Mouse (Mus musculus) midbrain, embryonic 14.5 days (tissue): ENCODE results near the gene Xxylt1. TPM values are rescaled to one million over a fixed set of nuclear protein-coding genes. Genes with fewer than 3 reads are reported as not detected.
"Not testable (repeated sequence)": the region's sequence is repeated elsewhere in the genome, so short reads cannot be mapped to it uniquely, and the experiment has no call there.

Experiments used
- ATAC-seq: fragments of 200-750 bp; cut with Nextera tagmentation; 2 replicates; pipeline ENCODE4 v1.8.0; 2017; ENCODE audit warnings: moderate number of reproducible peaks, moderate library complexity; ENCODE audit not compliant: low FRiP score, low TSS enrichment
- DNase-seq: peaks from one replicate; pipeline ENCODE4 v3.0.0-alpha.2; 2015
- H3K27ac ChIP-seq: fragments of 300-500 bp; sonication (generic); replicated peaks from 2 replicates; pipeline ENCODE4 v1.5.1; 2014; ENCODE audit warnings: mild to moderate bottlenecking, low read depth, low read length, moderate library complexity
- H3K27me3 ChIP-seq: fragments of 300-500 bp; sonication (generic); 2 replicates; pipeline ENCODE4 v1.6.1; 2014; ENCODE audit warnings: low read length, control low read depth, mixed read lengths; ENCODE audit not compliant: control insufficient read depth, insufficient read depth
- H3K36me3 ChIP-seq: fragments of 300-500 bp; sonication (generic); 2 replicates; pipeline ENCODE4 v1.6.1; 2014; ENCODE audit warnings: low read length, control low read depth; ENCODE audit not compliant: control insufficient read depth, insufficient read depth
- H3K4me1 ChIP-seq: fragments of 300-500 bp; sonication (generic); 2 replicates; pipeline ENCODE4 v1.6.1; 2014; ENCODE audit warnings: mild to moderate bottlenecking, antibody characterized with exemption, low read length, control low read depth; ENCODE audit not compliant: control insufficient read depth, insufficient read depth
- H3K4me2 ChIP-seq: fragments of 300-500 bp; sonication (generic); 2 replicates; pipeline ENCODE4 v1.6.1; 2014; ENCODE audit warnings: mild to moderate bottlenecking, low read length, moderate library complexity
- H3K4me3 ChIP-seq: fragments of 300-500 bp; sonication (generic); replicated peaks from 2 replicates; pipeline ENCODE4 v1.5.1; 2014; ENCODE audit warnings: low read depth, low read length
- H3K9ac ChIP-seq: fragments of 300-500 bp; sonication (generic); replicated peaks from 2 replicates; pipeline ENCODE4 v1.6.1; 2014; ENCODE audit warnings: mild to moderate bottlenecking, low read length, moderate library complexity
- H3K9me3 ChIP-seq: fragments of 300-500 bp; sonication (generic); 2 replicates; pipeline ENCODE4 v1.6.1; 2016; ENCODE audit warnings: low read length, control low read depth, mixed read lengths; ENCODE audit not compliant: control insufficient read depth
- WGBS: fragments of 180-500 bp; shearing (Covaris S2); extraction: QIAGEN DNeasy Blood & Tissue Kit; methylation state at CpG from one replicate; pipeline ENCODE4 v1.1.7; 2014; 5-methylcytosine and 5-hydroxymethylcytosine counted together
- polyA plus RNA-seq: library from polyadenylated mRNA; unstranded; fragments of >200 nt; fragmentation: Nextera tagmentation; extraction: Ambion mirVana; gene quantifications from 2 replicates; pipeline ENCODE4 v1.2.1, GENCODE M21; 2014

Xxylt1 gene
- polyA plus RNA-seq, 1 experiment from 2014 or later, result 14.4 TPM

DNA sequence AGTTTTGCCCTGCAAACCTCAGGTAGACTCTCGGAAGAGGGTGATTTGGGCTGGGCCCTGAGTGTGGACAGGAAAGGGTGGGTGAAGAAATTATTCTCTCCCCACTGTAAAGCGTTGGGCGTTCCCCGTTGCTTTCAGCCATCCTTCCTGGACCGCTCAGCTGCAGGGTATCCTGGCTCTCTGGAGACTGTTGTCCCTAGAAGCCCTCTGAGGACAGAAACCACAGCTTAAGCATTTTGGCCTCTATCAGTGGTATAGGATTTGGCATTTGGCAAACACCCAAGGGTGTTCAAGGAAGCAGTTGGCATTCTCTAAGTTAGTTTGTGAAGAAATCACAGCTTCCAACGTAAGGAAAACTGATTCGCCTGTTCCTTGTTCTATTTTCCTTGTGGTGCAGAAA lies 72.9 kb downstream of the Xxylt1 start:
- H3K9me3 ChIP-seq, result no peaks in the 10 kb centered on the region
- H3K4me2 ChIP-seq, result no peak overlapping the region
- 0 out of 2 replicates have a peak, but pooled peaks cover 2% of the 10 kb centered on the region for H3K4me1 ChIP-seq
- whole genome bisulfite sequencing, result 85% methylated on average over 7 of the region's 7 CpGs
- 0 out of 2 replicates have a peak overlapping the region, but pooled peaks have one; percentile 32 for H3K27ac ChIP-seq
- DNase-seq (no peak), ATAC-seq (no peak)
- H3K9ac ChIP-seq, result no peak overlapping the region
- no peaks in the 10 kb centered on the region for H3K27me3 ChIP-seq
- H3K4me3 ChIP-seq, result no peak overlapping the region
- no peaks in the 10 kb centered on the region for H3K36me3 ChIP-seq

GRCm38 (mm10) chr16:31007582-31007981 lies 73.7 kb downstream of the Xxylt1 start:
- H3K4me1 ChIP-seq, result 0 out of 2 replicates have a peak, but pooled peaks cover 5% of the 10 kb centered on the region
- no peak for ATAC-seq

GRCm38 (mm10) chr16:31005693-31006092 lies 75.5 kb downstream of the Xxylt1 start:
- H3K4me2 ChIP-seq, result no peak overlapping the region
- 0 out of 2 replicates have a peak, but pooled peaks cover 5% of the 10 kb centered on the region for H3K4me1 ChIP-seq
- no peak overlapping the region for H3K9ac ChIP-seq
- ATAC-seq (no peak), DNase-seq (no peak)
- no peaks in the 10 kb centered on the region for H3K9me3 ChIP-seq
- H3K27ac ChIP-seq, result no peak overlapping the region
- 72% methylated on average over 7 of the region's 7 CpGs for WGBS
- no peaks in the 10 kb centered on the region for H3K36me3 ChIP-seq
- H3K4me3 ChIP-seq, result no peak overlapping the region
- H3K27me3 ChIP-seq, result no peaks in the 10 kb centered on the region

More at GRCm38 (mm10) chr16:31007582-31007981, 73.7 kb downstream of the Xxylt1 start:
- no peak overlapping the region for H3K9ac ChIP-seq
- no peaks in the 10 kb centered on the region for H3K27me3 ChIP-seq
- 92% methylated on average over 12 of the region's 12 CpGs for WGBS
- no peak overlapping the region for H3K4me2 ChIP-seq
- no peak for DNase-seq
- H3K36me3 ChIP-seq, result no peaks in the 10 kb centered on the region
- no peaks in the 10 kb centered on the region for H3K9me3 ChIP-seq
- no peak overlapping the region for H3K27ac ChIP-seq
- no peak overlapping the region for H3K4me3 ChIP-seq

DNA sequence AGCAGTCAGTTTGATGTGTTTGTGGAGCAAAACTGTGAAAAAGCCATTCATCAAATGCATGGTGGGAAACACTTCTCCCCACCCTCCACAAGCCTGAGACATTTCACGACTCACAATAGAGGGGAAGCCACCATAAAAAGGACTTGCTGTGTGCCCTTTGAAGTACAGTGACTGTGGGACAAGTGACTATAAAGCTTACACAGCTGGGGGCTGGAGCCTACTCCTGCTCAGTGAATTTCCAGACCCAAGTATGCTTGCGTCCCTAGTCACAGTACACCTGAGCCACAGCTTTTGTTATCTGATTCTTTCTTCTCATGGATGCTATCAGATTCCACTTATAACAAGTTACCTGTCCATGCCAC lies 76.9 kb downstream of the Xxylt1 start:
- no peak overlapping the region for H3K27ac ChIP-seq
- 24% methylated on average over 2 of the region's 2 CpGs for WGBS
- 0 out of 2 replicates have a peak, but pooled peaks cover 5% of the 10 kb centered on the region for H3K4me1 ChIP-seq
- ATAC-seq, result no peak
- H3K9me3 ChIP-seq, result no peaks in the 10 kb centered on the region
- H3K36me3 ChIP-seq, result no peaks in the 10 kb centered on the region
- no peaks in the 10 kb centered on the region for H3K27me3 ChIP-seq
- H3K4me3 ChIP-seq, result no peak overlapping the region
- H3K4me2 ChIP-seq, result no peak overlapping the region
- H3K9ac ChIP-seq, result no peak overlapping the region
- no peak for DNase-seq

DNA sequence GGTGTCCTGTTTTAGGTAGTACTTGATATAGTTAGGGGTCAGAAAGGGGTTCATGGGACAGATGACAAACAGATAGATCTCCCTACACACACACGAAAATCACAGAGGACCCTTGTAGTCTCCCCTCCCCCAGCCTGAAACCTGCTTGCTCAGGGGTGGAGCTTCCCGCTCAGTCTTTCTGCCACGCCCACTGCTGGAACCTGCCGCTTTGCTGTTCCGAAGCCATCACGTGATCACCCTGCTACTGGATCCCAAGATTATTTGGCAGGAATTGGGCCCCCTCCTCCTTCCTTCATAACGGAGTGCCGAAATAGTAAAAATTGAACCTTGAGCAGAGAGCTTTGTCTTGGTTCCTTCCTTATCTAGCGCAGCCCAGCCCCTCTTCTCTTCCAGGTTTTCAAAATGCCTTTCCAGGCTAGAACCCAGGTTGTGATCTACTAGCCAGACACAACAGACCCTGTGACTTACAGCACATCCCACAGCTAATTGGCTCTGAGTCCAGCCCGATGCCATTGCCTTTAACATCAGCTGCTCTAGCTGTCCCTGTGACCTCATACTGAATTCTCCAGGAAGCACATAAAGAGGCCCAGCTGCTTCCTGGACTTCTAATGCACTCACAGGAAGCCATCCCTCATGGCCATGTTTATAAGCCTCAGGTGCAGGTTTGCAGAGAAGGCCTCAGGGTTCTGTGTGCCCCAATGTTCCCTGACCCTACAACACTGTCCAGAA lies 77.5 kb downstream of the Xxylt1 start:
- not testable (repeated sequence) for DNase-seq, H3K4me3 ChIP-seq, H3K27ac ChIP-seq, H3K9ac ChIP-seq, H3K9me3 ChIP-seq, H3K36me3 ChIP-seq, H3K4me1 ChIP-seq, ATAC-seq, H3K27me3 ChIP-seq
- H3K4me2 ChIP-seq, result peak overlapping the region; percentile 22
- 13% methylated on average over 10 of the region's 10 CpGs for WGBS

GRCm38 (mm10) chr16:31002926-31003325 lies 78.3 kb downstream of the Xxylt1 start:
- H3K9ac ChIP-seq, result no peak overlapping the region
- H3K27ac ChIP-seq, result no peak overlapping the region; the same call in 1 of the 2 replicates
- no peaks in the 10 kb centered on the region for H3K9me3 ChIP-seq
- DNase-seq, result no peak
- H3K4me2 ChIP-seq, result no peak overlapping the region
- H3K4me1 ChIP-seq, result 0 out of 2 replicates have a peak, but pooled peaks cover 5% of the 10 kb centered on the region
- H3K4me3 ChIP-seq, result no peak overlapping the region
- ATAC-seq, result no peak
- H3K27me3 ChIP-seq, result no peaks in the 10 kb centered on the region
- WGBS, result 60% methylated on average over 6 of the region's 6 CpGs
- H3K36me3 ChIP-seq, result no peaks in the 10 kb centered on the region

GRCm38 (mm10) chr16:31002117-31002516 lies 79.1 kb downstream of the Xxylt1 start:
- no peak overlapping the region for H3K4me2 ChIP-seq
- no peak overlapping the region for H3K9ac ChIP-seq
- H3K9me3 ChIP-seq, result no peaks in the 10 kb centered on the region
- H3K27me3 ChIP-seq, result no peaks in the 10 kb centered on the region
- ATAC-seq (no peak), DNase-seq (no peak)
- WGBS, result 88% methylated on average over 6 of the region's 6 CpGs
- H3K4me1 ChIP-seq, result 0 out of 2 replicates have a peak, but pooled peaks cover 5% of the 10 kb centered on the region
- H3K27ac ChIP-seq, result no peak overlapping the region
- no peak overlapping the region for H3K4me3 ChIP-seq
- H3K36me3 ChIP-seq, result no peaks in the 10 kb centered on the region

DNA sequence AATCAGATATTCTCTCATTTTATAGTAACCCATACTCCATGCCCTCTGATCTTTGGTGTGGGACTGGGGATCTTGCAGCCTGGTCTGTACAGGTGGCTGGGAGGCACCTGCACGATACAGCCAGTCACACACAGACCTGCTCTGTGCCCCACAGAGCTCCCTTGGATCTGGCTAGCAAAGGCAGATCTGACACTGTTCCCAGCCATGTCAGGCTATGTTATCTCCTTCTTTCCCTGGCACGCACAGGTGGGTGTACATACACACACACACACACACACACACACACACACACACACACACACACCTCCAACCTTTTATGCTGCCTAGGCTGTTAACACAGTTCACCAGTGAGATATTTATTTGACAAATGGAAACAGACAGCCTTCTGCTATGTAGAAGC lies 82.5 kb downstream of the Xxylt1 start:
- Histone ChIP-seq H3K27me3 (no peaks in the 10 kb centered on the region), H3K27ac (no peak overlapping the region), H3K4me3 (no peak overlapping the region), H3K9ac (no peak overlapping the region), H3K9me3 (no peaks in the 10 kb centered on the region), H3K4me2 (no peak overlapping the region), H3K4me1 (0 out of 2 replicates have a peak, but pooled peaks cover 5% of the 10 kb centered on the region), H3K36me3 (no peaks in the 10 kb centered on the region)
- WGBS, result 98% methylated on average over 2 of the region's 2 CpGs
- ATAC-seq (no peak), DNase-seq (no peak)

- DNase-seq, result no peak
- ATAC-seq, result no peak
- no peak overlapping the region for H3K4me3 ChIP-seq
- no peaks in the 10 kb centered on the region for H3K9me3 ChIP-seq
- WGBS, result 79% methylated on average over 2 of the region's 2 CpGs
- no peak overlapping the region for H3K27ac ChIP-seq
- H3K4me2 ChIP-seq, result no peak overlapping the region
- H3K9ac ChIP-seq, result no peak overlapping the region
- H3K4me1 ChIP-seq, result 0 out of 2 replicates have a peak, but pooled peaks cover under 1% of the 10 kb centered on the region
- no peaks in the 10 kb centered on the region for H3K36me3 ChIP-seq
- H3K27me3 ChIP-seq, result no peaks in the 10 kb centered on the region
These were observed 83.2 kb downstream of the Xxylt1 start for GRCm38 (mm10) chr16:30998048-30998447.
